Mouse (Mus musculus): Measurements from ENCODE around the gene Exoc3l2.

DNA sequence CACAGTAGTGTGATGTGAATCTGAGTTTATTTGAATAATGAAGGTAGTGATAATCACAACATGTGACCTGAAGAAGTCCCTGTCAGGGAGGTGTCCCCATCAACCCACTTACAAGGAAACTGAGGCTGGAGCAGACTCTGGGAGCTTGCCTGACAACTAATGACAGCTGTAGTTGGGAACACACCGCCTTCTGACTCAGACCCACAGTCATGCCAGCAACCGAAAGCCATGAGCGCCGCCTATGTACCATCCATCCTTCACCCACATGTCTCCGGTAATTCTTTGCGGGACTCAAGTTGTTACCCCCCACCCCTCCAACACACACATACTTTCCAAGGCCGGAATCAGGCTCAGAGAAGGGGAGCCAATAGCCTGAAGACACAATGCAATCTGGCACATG, 6.5 kb upstream of the Exoc3l2 start:
- TF ChIP-seq CTCF (IDR thresholded peaks at IDR 0.05; ENCODE audit: extremely low read depth, insufficient read depth, low read length) (no peak), POLR2A (IDR thresholded peaks at IDR 0.05; ENCODE audit: extremely low read depth, insufficient read depth, low read length) (no peak)
